Mouse (Mus musculus): Measurements from ENCODE around the gene Tagap1.
"Not testable (repeated sequence)": the region's sequence is repeated elsewhere in the genome, so short reads cannot be mapped to it uniquely, and the experiment has no call there.

DNA sequence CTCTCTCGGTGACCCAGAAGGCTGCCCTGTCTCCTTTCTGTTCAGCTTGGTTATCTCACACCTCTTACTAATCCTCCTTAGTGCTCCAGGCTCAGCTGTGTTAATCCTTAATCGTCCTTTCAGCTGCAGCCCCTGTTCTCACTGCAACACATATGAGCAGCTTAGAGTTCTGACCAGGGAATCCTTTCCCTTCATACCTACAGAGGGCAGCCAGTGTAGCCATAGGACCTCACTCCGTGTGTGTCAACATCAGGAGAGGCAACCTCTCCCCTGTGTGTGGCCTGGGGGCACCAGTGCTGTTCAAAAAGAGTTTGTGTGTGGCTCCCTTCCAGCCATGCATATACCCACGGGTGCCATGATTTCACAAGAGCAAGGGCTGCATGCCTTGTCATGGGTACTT, 44.7 kb upstream of the Tagap1 start:
- TF ChIP-seq CTCF (IDR thresholded peaks at IDR 0.05; ENCODE audit: low read depth, low read length); POLR2A (IDR thresholded peaks at IDR 0.05; ENCODE audit: extremely low read depth, insufficient read depth, low read length): not testable (repeated sequence)
